Mouse (Mus musculus) hindbrain, embryonic 11.5 days (tissue): ENCODE measurements around the gene Prpf4b. TPM values are rescaled to one million over a fixed set of nuclear protein-coding genes. Genes with fewer than 3 reads are reported as not detected.
A peak's percentile ranks its signal among the peaks of the same experiment; 100 is the strongest.
"Not testable (repeated sequence)": the region's sequence is repeated elsewhere in the genome, so short reads cannot be mapped to it uniquely, and the experiment has no call there.

Source experiments
- ATAC-seq: fragments of 200-750 bp; cut with Nextera tagmentation; 2 replicates; pipeline ENCODE4 v1.8.0; 2017; ENCODE audit warnings: mild to moderate bottlenecking, moderate TSS enrichment, moderate library complexity; ENCODE audit not compliant: low FRiP score
- DNase-seq: peaks from one replicate; pipeline ENCODE4 v3.0.0-alpha.2; 2015; ENCODE audit warnings: low spot score
- H3K27ac ChIP-seq: fragments of 300-500 bp; sonication (generic); 2 replicates; pipeline ENCODE4 v1.5.1; 2014; ENCODE audit warnings: mild to moderate bottlenecking, low read depth, low read length
- H3K27me3 ChIP-seq: fragments of 300-500 bp; sonication (generic); 2 replicates; pipeline ENCODE4 v1.6.1; 2014; ENCODE audit warnings: mild to moderate bottlenecking, low read length, moderate library complexity, mixed read lengths; ENCODE audit not compliant: control insufficient read depth, insufficient read depth
- H3K36me3 ChIP-seq: fragments of 300-500 bp; sonication (generic); 2 replicates; pipeline ENCODE4 v1.6.1; 2014; ENCODE audit warnings: mild to moderate bottlenecking, low read length, moderate library complexity, mixed read lengths; ENCODE audit not compliant: control insufficient read depth, insufficient read depth
- H3K4me1 ChIP-seq: fragments of 300-500 bp; sonication (generic); replicated peaks from 2 replicates; pipeline ENCODE4 v1.6.1; 2014; ENCODE audit warnings: low read length, mixed read lengths; ENCODE audit not compliant: control insufficient read depth, insufficient read depth
- H3K4me2 ChIP-seq: fragments of 300-500 bp; sonication (generic); replicated peaks from 2 replicates; pipeline ENCODE4 v1.6.1; 2014; ENCODE audit warnings: mild to moderate bottlenecking, low read depth, low read length
- H3K4me3 ChIP-seq: fragments of 300-500 bp; sonication (generic); 2 replicates; pipeline ENCODE4 v1.5.1; 2014; ENCODE audit warnings: low read depth, low read length
- H3K9ac ChIP-seq: fragments of 300-500 bp; sonication (generic); 2 replicates; pipeline ENCODE4 v1.6.1; 2014; ENCODE audit warnings: low read depth, low read length
- H3K9me3 ChIP-seq: fragments of 300-500 bp; sonication (generic); 2 replicates; pipeline ENCODE4 v1.6.1; 2016; ENCODE audit warnings: low read length; ENCODE audit not compliant: control insufficient read depth
- WGBS: fragments of 180-500 bp; shearing (Covaris S2); extraction: QIAGEN DNeasy Blood & Tissue Kit; methylation state at CpG from one replicate; pipeline ENCODE4 v1.1.7; 2014; 5-methylcytosine and 5-hydroxymethylcytosine counted together
- polyA plus RNA-seq: library from polyadenylated mRNA; unstranded; fragments of >200 nt; fragmentation: Nextera tagmentation; extraction: Ambion mirVana; gene quantifications from 2 replicates; pipeline ENCODE4 v1.2.1, GENCODE M21; 2014

Gene Prpf4b
- polyA plus RNA-seq, 1 experiment from 2014 or later, result 116 TPM

DNA sequence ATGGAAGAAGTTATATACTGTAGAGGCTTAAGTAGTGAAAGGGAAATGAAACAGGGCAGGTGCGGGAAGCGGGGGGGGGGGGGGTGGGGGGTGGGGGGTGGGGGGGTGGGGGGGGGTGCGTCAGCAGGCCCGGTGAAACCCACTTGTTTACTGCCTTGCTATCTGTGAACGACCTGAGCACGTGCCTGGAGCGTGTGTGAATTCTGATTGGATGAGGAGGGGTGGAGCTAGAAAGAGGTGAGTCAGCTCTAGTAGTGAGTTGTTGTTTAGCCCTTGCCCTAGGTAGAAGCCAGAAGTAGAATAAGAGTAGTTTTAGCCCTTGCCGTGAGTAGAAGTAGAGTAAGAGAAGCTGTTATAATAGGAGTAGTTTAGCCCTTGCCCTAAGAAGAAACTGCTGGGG lies 13.9 kb upstream of the Prpf4b start:
- H3K9me3 ChIP-seq, H3K27ac ChIP-seq, ATAC-seq, H3K9ac ChIP-seq, H3K36me3 ChIP-seq, DNase-seq, H3K4me2 ChIP-seq, H3K27me3 ChIP-seq, H3K4me1 ChIP-seq, H3K4me3 ChIP-seq: not testable (repeated sequence)
- 59% methylated on average over 6 of the region's 8 CpGs for WGBS

DNA sequence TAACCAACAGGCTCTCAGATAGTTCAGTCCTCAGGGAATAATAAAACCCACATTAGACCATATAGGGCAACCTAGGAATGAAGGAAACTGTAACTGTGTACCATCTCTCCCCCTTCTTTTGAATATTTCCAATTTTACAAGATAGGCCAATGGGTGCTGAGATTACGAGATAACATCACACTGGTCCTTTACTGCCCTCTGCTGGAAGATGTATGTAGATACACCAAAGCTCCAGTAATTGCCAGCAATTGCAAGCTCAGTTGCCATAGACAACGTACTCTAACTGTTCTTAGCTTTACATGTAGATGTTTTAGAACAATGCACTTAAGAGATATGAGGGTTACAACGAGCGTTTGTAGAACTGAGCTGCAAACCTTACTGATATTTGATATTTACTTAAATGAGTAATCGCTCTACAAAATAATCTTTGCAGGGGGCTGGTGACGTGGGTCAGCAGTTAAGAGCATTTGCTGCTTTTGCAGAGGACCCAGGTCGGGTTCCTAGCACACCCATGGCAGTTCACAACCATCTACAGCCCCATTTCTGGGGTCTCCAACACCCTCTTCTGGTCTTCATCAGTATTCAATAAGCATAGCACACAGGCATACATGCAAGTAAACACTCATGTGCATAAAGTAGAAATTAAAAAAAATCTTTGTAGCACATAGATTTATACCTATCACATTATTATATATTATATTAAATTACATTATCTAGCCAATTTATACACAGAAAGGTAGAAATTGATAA lies 10.5 kb upstream of the Prpf4b start:
- DNase-seq (peak; percentile 83), ATAC-seq (peak; percentile 65)
- Histone ChIP-seq H3K27me3 (no peaks in the 10 kb centered on the region), H3K9ac (no peak overlapping the region), H3K36me3 (no peaks in the 10 kb centered on the region), H3K4me2 (no peak overlapping the region), H3K9me3 (no peaks in the 10 kb centered on the region), H3K4me1 (no peaks in the 10 kb centered on the region), H3K27ac (no peak overlapping the region), H3K4me3 (no peak overlapping the region)
- WGBS, result 44% methylated on average over 7 of the region's 7 CpGs

- DNase-seq, result peak; percentile 94
- H3K9me3 ChIP-seq, result no peaks in the 10 kb centered on the region
- peak overlapping the region; percentile 63 for H3K9ac ChIP-seq
- H3K27ac ChIP-seq, result peak overlapping the region; percentile 82
- H3K27me3 ChIP-seq, result no peaks in the 10 kb centered on the region
- peak overlapping the region; percentile 54 for H3K4me2 ChIP-seq
- ATAC-seq, result peak; percentile 89
- H3K4me3 ChIP-seq, result peak overlapping the region; percentile 95
- H3K36me3 ChIP-seq, result no peaks in the 10 kb centered on the region
- 4% methylated on average over 45 of the region's 45 CpGs for WGBS
- peaks cover 2% of the 10 kb centered on the region; the same call in 1 of the 2 replicates for H3K4me1 ChIP-seq
Observed at GRCm38 (mm10) chr13:34873801-34874681, 1.1 kb upstream of the Prpf4b start.

GRCm38 (mm10) chr13:34874736-34875135 lies 366 bp upstream of the Prpf4b start:
- not testable (repeated sequence) for H3K4me1 ChIP-seq, H3K27me3 ChIP-seq, H3K36me3 ChIP-seq, H3K9me3 ChIP-seq, DNase-seq
- ATAC-seq, result peak; percentile 41
- Histone ChIP-seq H3K4me2 (peak overlapping the region; percentile 54), H3K9ac (peak overlapping the region; percentile 95), H3K4me3 (peak overlapping the region; percentile 95), H3K27ac (peak overlapping the region; percentile 96)
- WGBS, result 17% methylated on average over 13 of the region's 13 CpGs

DNA sequence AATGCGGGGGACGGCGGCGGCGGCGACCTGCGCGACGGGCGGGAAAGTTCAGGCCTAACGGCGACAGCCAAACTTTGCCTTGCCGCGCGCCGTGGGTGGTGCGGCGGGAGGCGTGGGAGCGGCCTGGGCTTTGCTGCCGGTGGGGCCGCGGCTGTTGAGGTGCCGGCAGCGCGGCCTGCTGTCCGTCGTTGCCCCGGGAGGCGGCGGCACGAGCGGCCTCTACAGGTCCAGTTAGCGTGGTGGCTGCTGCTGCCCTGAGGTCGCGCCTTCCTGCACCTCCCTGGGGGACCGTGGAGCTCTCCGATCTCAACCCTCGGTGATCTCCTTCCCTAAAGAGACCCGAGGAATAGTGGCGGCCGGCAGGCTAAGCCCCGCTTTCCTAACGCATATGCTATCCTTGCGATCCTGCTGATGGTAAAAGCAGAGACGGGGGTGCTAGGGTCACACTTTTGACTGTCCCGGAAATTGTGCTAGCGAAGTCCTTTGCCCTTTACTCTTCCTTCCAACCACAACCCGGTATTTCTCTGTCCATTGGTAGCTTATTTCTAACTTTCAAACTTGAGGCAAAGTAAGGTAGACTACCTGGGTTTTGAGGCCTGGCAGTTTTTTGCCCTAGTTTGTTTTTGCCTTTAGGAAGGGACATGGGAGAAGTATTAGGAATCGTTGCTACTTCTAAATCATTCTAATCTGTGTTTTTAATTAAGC lies 791 bp downstream of the Prpf4b start:
- Histone ChIP-seq H3K9me3 (no peaks in the 10 kb centered on the region), H3K9ac (peak overlapping the region; percentile 95), H3K4me2 (peak overlapping the region; percentile 54), H3K27me3 (no peaks in the 10 kb centered on the region), H3K27ac (peak overlapping the region; percentile 96), H3K36me3 (no peaks in the 10 kb centered on the region), H3K4me3 (peak overlapping the region; percentile 95), H3K4me1 (peaks cover 2% of the 10 kb centered on the region; the same call in 1 of the 2 replicates)
- ATAC-seq (peak; percentile 58), DNase-seq (peak; percentile 75)
- 1% methylated on average over 42 of the region's 50 CpGs for WGBS

GRCm38 (mm10) chr13:34876481-34876880 lies 1.4 kb downstream of the Prpf4b start:
- 15% methylated on average over 3 of the region's 3 CpGs for WGBS
- DNase-seq, result no peak
- Histone ChIP-seq H3K9ac (peak overlapping the region; percentile 95), H3K4me2 (peak overlapping the region; percentile 54), H3K4me1 (peaks cover 2% of the 10 kb centered on the region; the same call in 1 of the 2 replicates), H3K9me3 (no peaks in the 10 kb centered on the region), H3K36me3 (no peaks in the 10 kb centered on the region; the same call in 1 of the 2 replicates), H3K4me3 (peak overlapping the region; percentile 95), H3K27me3 (no peaks in the 10 kb centered on the region), H3K27ac (no peak overlapping the region)
- ATAC-seq, result no peak

DNA sequence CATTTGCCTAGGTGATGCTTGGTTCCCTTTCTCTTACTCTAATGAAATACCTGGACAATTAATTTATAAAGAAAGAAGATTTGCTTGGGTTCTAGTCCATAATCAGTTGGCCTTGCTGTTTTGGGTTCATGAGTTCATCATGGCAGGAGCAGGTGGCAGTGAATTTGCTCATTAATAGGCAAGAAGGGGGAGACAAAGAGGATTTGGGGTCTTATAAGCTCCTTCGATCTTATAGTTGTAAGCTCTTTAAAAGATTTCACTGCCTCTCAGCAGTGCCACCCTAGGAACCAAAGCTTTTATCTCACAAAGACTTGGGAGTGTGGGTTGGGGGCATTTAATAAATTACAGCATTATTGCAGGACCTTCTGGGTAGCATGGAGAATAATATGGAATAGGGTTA lies 17.8 kb downstream of the Prpf4b start:
- Histone ChIP-seq H3K27me3 (no peaks in the 10 kb centered on the region), H3K27ac (no peak overlapping the region), H3K4me1 (no peaks in the 10 kb centered on the region), H3K36me3 (peaks cover 18% of the 10 kb centered on the region), H3K9ac (no peak overlapping the region), H3K9me3 (no peaks in the 10 kb centered on the region), H3K4me2 (no peak overlapping the region), H3K4me3 (no peak overlapping the region)
- DNase-seq, result no peak
- 100% methylated on average over 1 of the region's 1 CpGs for WGBS
- no peak for ATAC-seq

- 84% methylated on average over 9 of the region's 9 CpGs for WGBS
- H3K36me3 ChIP-seq, result no peaks in the 10 kb centered on the region
- DNase-seq (no peak), ATAC-seq (no peak)
- H3K9ac ChIP-seq, result no peak overlapping the region
- H3K4me3 ChIP-seq, result no peak overlapping the region
- H3K4me2 ChIP-seq, result no peak overlapping the region
- no peak overlapping the region for H3K27ac ChIP-seq
- H3K9me3 ChIP-seq, result no peaks in the 10 kb centered on the region
- H3K27me3 ChIP-seq, result no peaks in the 10 kb centered on the region
- H3K4me1 ChIP-seq, result peaks cover 2% of the 10 kb centered on the region; the same call in 1 of the 2 replicates
Observed at GRCm38 (mm10) chr13:34914614-34915013, 39.5 kb downstream of the Prpf4b start.
